ENCODE assay signal across 8 mouse cellular contexts in the genomic region with DNA sequence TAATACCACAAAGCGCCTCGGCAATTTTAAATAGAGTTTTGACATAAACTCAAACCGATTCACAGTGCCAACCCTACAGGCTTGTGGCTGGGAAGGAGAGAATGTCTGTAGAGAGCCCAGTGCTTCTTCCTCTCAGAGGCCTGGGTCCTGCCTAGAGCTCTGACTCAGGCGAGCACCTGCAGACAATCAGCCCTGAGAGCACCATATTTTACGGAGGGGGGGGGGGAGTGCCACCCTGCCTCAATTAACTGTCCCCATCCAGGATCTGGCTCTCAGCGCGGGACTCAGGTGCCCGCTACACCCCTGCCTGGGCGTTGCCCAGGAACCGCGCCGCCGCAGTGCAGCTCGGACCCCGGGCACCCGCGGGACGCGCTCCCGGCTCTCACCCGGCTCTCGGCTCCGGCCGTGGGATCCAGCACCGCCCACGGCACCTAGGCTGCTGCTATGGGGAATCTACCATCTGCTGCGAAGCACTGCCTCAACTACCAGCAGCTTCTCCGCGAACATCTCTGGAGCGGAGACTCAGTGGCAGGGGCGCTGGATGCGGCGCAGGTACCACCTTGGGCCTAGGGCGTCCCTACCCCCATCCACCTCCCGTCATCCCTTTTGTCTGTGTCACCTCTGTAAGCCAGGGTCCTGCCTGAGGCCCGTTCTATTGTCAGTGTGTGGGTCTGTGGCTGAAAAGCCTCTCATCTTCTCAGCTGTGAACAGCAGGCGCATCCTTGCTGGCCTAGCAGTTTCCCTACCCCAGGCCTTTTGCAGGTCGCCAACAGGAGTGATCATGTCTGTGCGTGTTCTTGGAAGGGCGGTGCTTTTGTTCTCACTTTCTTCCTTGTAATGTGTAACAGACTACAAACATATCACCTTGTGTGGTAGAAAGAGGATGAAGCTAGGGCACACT. TPM values are rescaled to one million over a fixed set of nuclear protein-coding genes. Genes with fewer than 3 reads are reported as not detected.
A peak's percentile ranks its signal among the peaks of the same experiment; 100 is the strongest.
DNase-seq lines count a peak whose midpoint lies in the region; ATAC-seq and TF ChIP-seq lines count a peak whose summit lies in the region.
"Had no signal": no experiment of that assay in that cellular context is flagged by ENCODE, and none has a peak within 500 bp of the region (broad histone marks: within the 10 kb centered on the region; RNA-seq: fewer than 3 reads in every experiment).

A gene (plus strand): TSS at position 225 of the 901 bp plus-strand sequence.

- TF ChIP-seq POLR2A in cerebellum, adult 2 months (IDR thresholded peaks at IDR 0.05; ENCODE audit: borderline replicate concordance, insufficient read depth, low read length): peak; percentile 56; the same call in 1 of the 2 replicates

- peak within 1 kb of the TSS; percentile 81 for H3K4me2 ChIP-seq in stomach, embryonic 15.5 days

- H3K9me3 ChIP-seq in midbrain, embryonic 10.5 days (replicated peaks): no peaks in the 10 kb centered on the region
- H3K9me3 ChIP-seq in stomach, embryonic 15.5 days: no peaks in the 10 kb centered on the region

- peak; percentile 91 for ATAC-seq in frontal cortex, adult (ENCODE audit: low TSS enrichment)
- ATAC-seq in stomach, embryonic 15.5 days (ENCODE audit: insufficient read depth, low FRiP score, low read depth): peak; percentile 73; the same call in 1 of the 2 replicates

- H3K4me1 ChIP-seq in cerebellum, adult 2 months (ENCODE audit: control insufficient read depth, insufficient read depth, low read length): peaks cover 9% of the 10 kb centered on the region; the same call in 1 of the 2 replicates
- peaks cover 12% of the 10 kb centered on the region for H3K4me1 ChIP-seq in midbrain, embryonic 10.5 days
- H3K4me1 ChIP-seq in stomach, embryonic 15.5 days: 0 out of 2 replicates have a peak, but pooled peaks cover 8% of the 10 kb centered on the region

- H3K9ac ChIP-seq in stomach, embryonic 15.5 days: peak within 1 kb of the TSS; percentile 35; the same call in 1 of the 2 replicates

- peak within 1 kb of the TSS; percentile 57 for H3K27ac ChIP-seq in cerebellum, adult 2 months (ENCODE audit: insufficient read depth, low read length)
- H3K27ac ChIP-seq in midbrain, embryonic 10.5 days (replicated peaks): peak within 1 kb of the TSS; percentile 83
- H3K27ac ChIP-seq in stomach, embryonic 15.5 days: peak within 1 kb of the TSS; percentile 42

- H3K27me3 ChIP-seq in cerebellum, adult 2 months (ENCODE audit: control insufficient read depth, insufficient read depth, low read length): no peaks in the 10 kb centered on the region
- no peaks in the 10 kb centered on the region for H3K27me3 ChIP-seq in midbrain, embryonic 10.5 days (ENCODE audit: low read depth, poor library complexity, severe bottlenecking)
- no peaks in the 10 kb centered on the region for H3K27me3 ChIP-seq in stomach, embryonic 15.5 days (replicated peaks)

- DNase-seq in ovary, postnatal 36 days (ENCODE audit: low spot score): peak; percentile 21
- DNase-seq in ovary, postnatal 14 days (ENCODE audit: low spot score): no peak
- peak; percentile 82 to 85 for DNase-seq in cerebellum, adult 2 months
- peak; percentile 44 to 62 for DNase-seq in layer of hippocampus, postnatal 25 days (ENCODE audit: extremely low spot score in 1 of 2, low spot score in 1 of 2)
- DNase-seq in midbrain, embryonic 10.5 days (ENCODE audit: low spot score): peak; percentile 66

- TF ChIP-seq CTCF in cerebellum, adult 2 months (IDR thresholded peaks at IDR 0.05; ENCODE audit: borderline replicate concordance, insufficient read depth, low read depth, low read length): no peak

- H3K4me3 ChIP-seq in cerebellum, adult 2 months (replicated peaks; ENCODE audit: insufficient read depth, low read depth, low read length): peak within 1 kb of the TSS; percentile 59
- H3K4me3 ChIP-seq in midbrain, embryonic 10.5 days: peak within 1 kb of the TSS; percentile 60
- H3K4me3 ChIP-seq in stomach, embryonic 15.5 days (replicated peaks): peak within 1 kb of the TSS; percentile 49

- WGBS in cerebellum, adult 2 months: 2% methylated on average over 40 of the region's 40 CpGs
- WGBS in midbrain, embryonic 10.5 days: 4% methylated on average over 40 of the region's 40 CpGs
- 7% methylated on average over 40 of the region's 40 CpGs for WGBS in stomach, embryonic 15.5 days

- H3K36me3 ChIP-seq in midbrain, embryonic 10.5 days: no peaks in the 10 kb centered on the region
- no peaks in the 10 kb centered on the region for H3K36me3 ChIP-seq in stomach, embryonic 15.5 days

RNA-seq across cellular contexts. Expression of the gene that starts here (rescaled TPM):
- 16.3 and 16.5 TPM in 2 replicates for polyA plus RNA-seq in cerebellum, adult 2 months (2012; rRNA removed)
- total RNA-seq in layer of hippocampus, postnatal 25 days (2021): 10 to 100 TPM; 12.9 to 14.7 TPM
- 5.1 and 7.0 TPM in 2 replicates for polyA plus RNA-seq in midbrain, embryonic 10.5 days (2016; fragmentation: Nextera tagmentation; extraction: Ambion mirVana)
- 3.2 and 4.4 TPM in 2 replicates for polyA plus RNA-seq in stomach, embryonic 15.5 days (2015; fragmentation: Nextera tagmentation; extraction: Ambion mirVana)
- total RNA-seq: common myeloid progenitor, adult 5-6 weeks had no signal
